Mouse (Mus musculus) heart, embryonic 15.5 days (tissue): Measurements from ENCODE around the gene Trim27. TPM values are rescaled to one million over a fixed set of nuclear protein-coding genes. Genes with fewer than 3 reads are reported as not detected.

ENCODE experiments used
- ATAC-seq: fragments of 200-750 bp; cut with Nextera tagmentation; replicated peaks from 2 replicates; pipeline ENCODE4 v1.8.0; 2017; ENCODE audit warnings: low read depth, moderate TSS enrichment; ENCODE audit not compliant: insufficient number of reproducible peaks, insufficient read depth, low FRiP score
- H3K27ac ChIP-seq: fragments of 300-500 bp; sonication (generic); 2 replicates; pipeline ENCODE4 v1.5.1; 2015; ENCODE audit warnings: mild to moderate bottlenecking, inconsistent platforms
- H3K27me3 ChIP-seq: fragments of 300-500 bp; sonication (generic); 2 replicates; pipeline ENCODE4 v1.6.1; 2015; ENCODE audit warnings: inconsistent platforms
- H3K36me3 ChIP-seq: fragments of 300-500 bp; sonication (generic); 2 replicates; pipeline ENCODE4 v1.6.1; 2015; ENCODE audit warnings: mild to moderate bottlenecking, inconsistent platforms
- H3K4me1 ChIP-seq: fragments of 300-500 bp; sonication (generic); replicated peaks from 2 replicates; pipeline ENCODE4 v1.6.1; 2015; ENCODE audit warnings: inconsistent platforms
- H3K4me2 ChIP-seq: fragments of 300-500 bp; sonication (generic); 2 replicates; pipeline ENCODE4 v1.6.1; 2015; ENCODE audit warnings: inconsistent platforms, mild to moderate bottlenecking, moderate library complexity
- H3K4me3 ChIP-seq: fragments of 300-500 bp; sonication (generic); 2 replicates; pipeline ENCODE4 v1.5.1; 2015; ENCODE audit warnings: mild to moderate bottlenecking, inconsistent platforms
- H3K9ac ChIP-seq: fragments of 300-500 bp; sonication (generic); 2 replicates; pipeline ENCODE4 v1.6.1; 2015; ENCODE audit warnings: mild to moderate bottlenecking, inconsistent platforms
- H3K9me3 ChIP-seq: fragments of 300-500 bp; sonication (generic); replicated peaks from 2 replicates; pipeline ENCODE4 v1.6.1; 2016; ENCODE audit warnings: inconsistent platforms
- WGBS: fragments of 180-500 bp; shearing (Covaris S2); methylation state at CpG from one replicate; pipeline ENCODE4 v1.1.7; 2015; ENCODE audit warnings: mixed read lengths; 5-methylcytosine and 5-hydroxymethylcytosine counted together
- polyA plus RNA-seq: library from polyadenylated mRNA; unstranded; fragments of >200 nt; fragmentation: Nextera tagmentation; extraction: Ambion mirVana; gene quantifications from 2 replicates; pipeline ENCODE4 v1.2.1, GENCODE M21; 2015

The Trim27 gene
- polyA plus RNA-seq = 61.4 and 84.7 TPM in 2 replicates

DNA sequence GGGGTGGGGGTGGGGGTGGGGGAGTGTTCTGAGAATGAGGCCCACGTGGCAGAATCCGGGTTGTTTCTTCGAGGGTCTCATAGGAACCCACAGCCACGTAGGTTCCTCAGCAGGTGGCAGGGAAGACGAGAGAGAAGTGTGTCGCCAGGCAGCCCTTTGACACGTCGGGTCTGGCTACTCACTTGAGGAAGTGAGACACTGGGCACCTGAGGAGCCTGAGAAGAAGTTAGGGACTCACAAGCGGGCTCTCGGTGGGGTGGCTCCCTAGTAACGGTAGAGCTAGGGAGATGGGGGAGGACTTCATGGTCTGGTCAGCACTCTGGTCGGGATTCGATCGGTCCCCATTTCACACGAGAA, at the start of gene Trim27:
TSS of gene Trim27 (plus strand) at position 79 of the 357 bp plus-strand sequence.
- Histone ChIP-seq H3K27ac (peak within 1 kb of the TSS; percentile 97), H3K4me3 (peak within 1 kb of the TSS; percentile 86), H3K4me1 (peaks cover 28% of the 10 kb centered on the region), H3K36me3 (peaks cover 22% of the 10 kb centered on the region), H3K27me3 (no peaks in the 10 kb centered on the region), H3K9ac (peak within 1 kb of the TSS; percentile 92), H3K4me2 (peak within 1 kb of the TSS; percentile 88), H3K9me3 (no peaks in the 10 kb centered on the region)
- under 1% methylated on average over 15 of the region's 15 CpGs for WGBS
- ATAC-seq = no peak; the same call in 1 of the 2 replicates

DNA sequence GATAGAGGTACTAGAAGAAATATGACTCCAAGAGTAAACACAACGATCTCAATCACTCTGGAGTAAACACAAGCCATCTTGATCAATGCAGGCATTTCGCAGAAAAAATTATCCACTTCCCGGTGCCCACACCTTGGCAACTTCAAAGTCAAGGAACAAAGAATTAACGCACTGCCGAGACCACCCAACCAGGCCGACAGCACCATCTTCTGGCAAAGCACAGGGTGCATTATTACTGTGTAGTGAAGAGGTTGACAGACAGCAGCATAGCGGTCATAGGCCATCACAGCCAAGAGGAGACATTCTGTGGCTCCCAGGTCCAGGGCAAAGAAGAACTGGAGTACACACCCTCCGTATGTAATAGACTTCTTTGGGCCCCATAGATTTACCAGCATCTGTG, 36.8 kb upstream of the Trim27 start:
- ATAC-seq = no peak
- Histone ChIP-seq H3K4me3 (no peak overlapping the region), H3K27me3 (peaks cover 7% of the 10 kb centered on the region; the same call in 1 of the 2 replicates), H3K27ac (no peak overlapping the region), H3K36me3 (no peaks in the 10 kb centered on the region), H3K4me2 (no peak overlapping the region), H3K9ac (no peak overlapping the region), H3K9me3 (no peaks in the 10 kb centered on the region), H3K4me1 (no peaks in the 10 kb centered on the region)
- WGBS = 35% methylated on average over 8 of the region's 8 CpGs

DNA sequence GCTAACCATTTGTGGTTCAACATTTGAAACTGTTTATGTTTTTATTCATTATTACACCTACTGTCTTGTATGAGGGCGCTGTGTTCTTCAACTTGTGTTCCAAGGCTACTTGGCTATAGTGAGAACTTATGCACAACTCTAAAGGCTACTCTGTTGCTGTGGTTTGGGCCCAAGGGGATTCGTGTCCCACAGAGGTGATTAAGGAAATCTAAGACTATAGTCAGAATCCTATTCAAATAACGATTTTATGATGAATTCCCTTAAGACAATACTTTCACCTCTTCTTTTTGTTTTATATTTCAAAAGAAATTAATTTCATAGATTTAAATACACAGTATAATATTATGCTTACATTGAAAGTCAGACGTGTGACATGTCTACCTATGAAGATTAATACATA, 33.5 kb upstream of the Trim27 start, which contains the start of gene Olfr1368:
TSS of gene Olfr1368 (minus strand) at position 101 of the 400 bp plus-strand sequence.
- no peaks in the 10 kb centered on the region for H3K36me3 ChIP-seq
- ATAC-seq = no peak
- no peaks in the 10 kb centered on the region for H3K9me3 ChIP-seq
- H3K27me3 ChIP-seq = no peaks in the 10 kb centered on the region
- H3K4me3 ChIP-seq = no peak within 1 kb of the TSS
- WGBS = 54% methylated on average over 4 of the region's 4 CpGs
- H3K9ac ChIP-seq = no peak within 1 kb of the TSS
- no peak within 1 kb of the TSS for H3K4me2 ChIP-seq
- no peak within 1 kb of the TSS for H3K27ac ChIP-seq
- H3K4me1 ChIP-seq = no peaks in the 10 kb centered on the region

DNA sequence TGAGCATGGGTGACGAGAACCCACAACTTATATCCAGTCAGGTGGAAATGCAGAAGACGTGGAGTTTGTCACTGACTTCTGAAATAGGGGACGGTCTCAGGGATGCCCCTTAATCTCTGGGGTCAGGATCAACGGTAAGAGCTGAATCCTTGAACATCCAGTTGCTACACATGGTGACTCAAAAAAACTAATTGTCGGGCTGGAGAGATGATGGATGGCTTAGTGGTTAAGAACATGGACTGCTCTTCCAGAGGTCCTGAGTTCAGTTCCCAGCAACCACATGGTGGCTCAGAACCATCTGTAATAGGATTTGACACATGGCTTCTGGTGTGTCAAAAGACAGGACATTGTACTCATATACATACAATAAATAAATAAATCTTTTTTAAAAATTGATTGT, 23.4 kb upstream of the Trim27 start:
- Histone ChIP-seq H3K27ac (no peak overlapping the region), H3K27me3 (no peaks in the 10 kb centered on the region), H3K9ac (no peak overlapping the region), H3K4me3 (no peak overlapping the region), H3K36me3 (no peaks in the 10 kb centered on the region), H3K4me1 (0 out of 2 replicates have a peak, but pooled peaks cover 7% of the 10 kb centered on the region), H3K4me2 (no peak overlapping the region), H3K9me3 (no peaks in the 10 kb centered on the region)
- no peak for ATAC-seq
- WGBS = 77% methylated on average over 5 of the region's 5 CpGs

DNA sequence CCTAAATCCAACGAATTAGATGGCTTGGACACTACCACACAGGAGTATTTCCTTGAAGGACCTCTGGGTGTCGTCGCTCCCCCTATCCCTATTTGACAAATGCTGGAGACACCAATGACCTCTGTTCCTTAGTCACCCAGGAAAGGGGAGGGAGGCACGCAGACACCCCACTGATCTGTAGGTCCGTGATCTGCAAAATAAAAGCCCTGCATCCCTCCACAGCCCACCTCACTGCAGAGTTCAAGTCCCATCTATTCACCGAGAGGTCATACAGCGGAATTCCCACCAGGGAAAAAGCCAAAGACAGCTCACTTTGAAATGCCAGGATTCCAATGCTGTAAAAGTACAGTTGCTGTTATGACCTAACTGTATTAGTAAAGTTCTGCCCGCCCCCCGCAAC, 21.2 kb upstream of the Trim27 start:
- H3K4me2 ChIP-seq = peak overlapping the region; percentile 93
- H3K4me3 ChIP-seq = peak overlapping the region; percentile 82
- H3K27ac ChIP-seq = no peak overlapping the region
- no peak overlapping the region for H3K9ac ChIP-seq
- H3K9me3 ChIP-seq = no peaks in the 10 kb centered on the region
- H3K36me3 ChIP-seq = no peaks in the 10 kb centered on the region
- ATAC-seq = no peak
- WGBS = 14% methylated on average over 9 of the region's 9 CpGs
- no peaks in the 10 kb centered on the region for H3K27me3 ChIP-seq
- 0 out of 2 replicates have a peak, but pooled peaks cover 7% of the 10 kb centered on the region for H3K4me1 ChIP-seq

DNA sequence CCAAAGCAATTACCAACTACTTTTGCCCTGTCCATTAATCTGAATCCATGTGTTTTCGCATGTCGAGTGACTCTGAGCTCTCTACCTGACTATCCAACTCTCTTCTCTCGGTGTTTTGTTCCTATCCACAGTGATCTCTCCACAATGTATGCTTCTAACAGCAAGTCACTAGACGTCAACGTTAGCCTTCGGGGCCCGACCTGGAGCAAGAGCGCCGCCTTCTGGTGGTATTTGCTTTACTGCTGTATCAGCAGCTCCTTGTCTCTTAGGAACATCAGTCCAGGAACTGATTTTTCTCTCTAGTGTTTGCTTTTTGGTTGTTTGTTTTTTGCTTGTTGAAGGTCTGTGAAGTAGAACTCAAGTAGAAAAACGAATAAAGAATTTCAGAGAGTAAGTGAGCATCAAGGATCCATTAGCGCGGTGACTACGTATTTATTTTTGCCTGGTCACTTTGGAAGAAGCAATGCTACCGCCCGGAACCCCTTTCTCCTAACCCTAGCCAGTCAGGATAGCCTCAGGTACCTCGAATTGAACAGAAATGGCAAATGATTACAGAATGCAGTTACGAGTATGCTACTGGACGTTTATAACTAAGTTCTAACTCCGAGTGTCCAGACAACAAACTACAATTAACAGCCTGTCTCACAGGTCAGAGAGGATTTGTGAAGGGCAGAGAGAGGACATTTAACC, 20.3 kb upstream of the Trim27 start:
- Histone ChIP-seq H3K4me1 (0 out of 2 replicates have a peak, but pooled peaks cover 7% of the 10 kb centered on the region), H3K27me3 (no peaks in the 10 kb centered on the region), H3K9me3 (no peaks in the 10 kb centered on the region), H3K36me3 (no peaks in the 10 kb centered on the region), H3K9ac (peak overlapping the region; percentile 67), H3K27ac (peak overlapping the region; percentile 63), H3K4me2 (peak overlapping the region; percentile 93), H3K4me3 (peak overlapping the region; percentile 82)
- under 1% methylated on average over 19 of the region's 19 CpGs for WGBS
- 0 out of 2 replicates have a peak, but pooled peaks have one; percentile 47 for ATAC-seq

DNA sequence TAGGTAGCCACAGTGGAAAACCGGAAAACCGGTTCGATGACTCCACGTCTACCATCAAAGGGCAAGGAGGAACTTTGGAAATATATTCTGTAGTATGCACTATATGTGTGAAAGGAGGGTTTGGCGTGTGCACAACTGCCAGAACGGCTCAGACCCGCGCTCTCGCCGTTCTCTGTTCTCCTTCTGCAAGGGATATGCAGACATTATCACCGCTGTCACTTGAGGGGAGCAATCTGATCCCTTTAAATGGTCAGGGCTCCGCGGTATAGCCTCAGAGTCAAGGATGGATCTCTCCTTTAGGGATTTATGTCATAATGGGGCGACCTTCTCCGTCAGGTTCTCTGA, 19.8 kb upstream of the Trim27 start:
- no peak for ATAC-seq
- Histone ChIP-seq H3K27ac (peak overlapping the region; percentile 63), H3K27me3 (no peaks in the 10 kb centered on the region), H3K4me1 (0 out of 2 replicates have a peak, but pooled peaks cover 7% of the 10 kb centered on the region), H3K4me2 (peak overlapping the region; percentile 93), H3K36me3 (no peaks in the 10 kb centered on the region), H3K9me3 (no peaks in the 10 kb centered on the region), H3K4me3 (peak overlapping the region; percentile 82), H3K9ac (peak overlapping the region; percentile 67)
- WGBS = under 1% methylated on average over 15 of the region's 15 CpGs

DNA sequence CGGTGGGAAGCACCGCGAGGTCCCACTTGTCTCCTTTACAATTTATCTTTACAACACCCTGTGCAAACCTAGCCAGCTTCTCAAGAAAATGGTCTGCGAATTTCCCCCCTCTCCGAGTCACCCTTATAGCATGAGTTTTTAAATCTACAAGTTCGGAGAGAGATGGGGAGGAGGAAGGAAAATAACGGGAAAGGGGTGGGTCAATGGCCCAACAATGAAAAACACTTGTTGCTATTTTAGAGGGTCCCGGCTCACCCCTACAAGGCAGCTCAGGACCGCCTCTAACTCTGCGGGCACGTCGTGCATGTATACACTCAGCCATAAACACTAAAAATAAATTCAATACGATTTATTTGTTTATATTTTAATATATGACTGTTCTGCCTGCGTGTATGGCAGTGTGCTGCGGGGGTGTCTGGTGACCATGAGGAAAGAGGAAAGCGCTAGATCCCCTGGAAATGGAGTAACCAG, 19.2 kb upstream of the Trim27 start:
- 0 out of 2 replicates have a peak, but pooled peaks have one; percentile 5 for ATAC-seq
- WGBS = under 1% methylated on average over 16 of the region's 16 CpGs

DNA sequence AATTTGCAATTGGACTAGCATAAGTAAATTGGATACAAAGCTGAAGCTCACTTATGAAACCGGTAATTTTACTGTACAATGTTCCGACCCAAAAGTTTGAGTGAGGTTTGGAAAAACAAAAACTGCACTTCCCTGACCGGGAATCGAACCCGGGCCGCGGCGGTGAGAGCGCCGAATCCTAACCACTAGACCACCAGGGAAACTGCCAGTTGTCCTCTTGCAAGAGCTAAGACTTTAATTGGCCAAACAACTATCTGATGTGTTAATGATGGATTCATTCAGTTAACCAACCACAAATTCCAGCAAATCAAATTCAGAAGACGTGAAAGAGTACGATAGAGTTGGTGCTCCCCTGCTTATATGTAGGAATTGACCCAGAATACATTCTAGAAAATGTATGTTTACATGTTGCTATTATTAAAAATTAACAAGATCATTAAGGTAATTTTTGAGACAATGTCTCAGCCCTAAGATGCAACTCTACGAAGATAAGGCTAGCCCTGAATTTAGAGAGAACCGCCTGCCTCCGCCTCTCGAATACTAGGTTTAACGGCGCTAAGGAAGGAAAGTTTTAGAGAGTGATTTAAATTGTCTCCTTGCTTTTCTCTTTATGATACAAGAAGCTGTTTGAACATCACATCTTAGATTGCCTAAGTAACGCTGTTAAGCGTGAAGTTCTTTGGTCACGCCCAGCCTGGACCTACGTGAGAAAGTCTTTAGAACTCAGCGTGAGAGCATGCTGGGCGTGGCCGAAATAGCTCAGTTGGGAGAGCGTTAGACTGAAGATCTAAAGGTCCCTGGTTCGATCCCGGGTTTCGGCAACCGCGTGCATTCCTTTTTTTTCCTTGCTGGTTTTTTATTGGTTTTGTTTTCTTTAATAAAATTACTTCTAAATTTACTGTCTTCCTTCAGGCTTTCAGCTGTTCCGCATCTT, 18.3 kb upstream of the Trim27 start:
- Histone ChIP-seq H3K4me2 (peak overlapping the region; percentile 93), H3K4me3 (peak overlapping the region; percentile 82), H3K27ac (peak overlapping the region; percentile 63), H3K36me3 (no peaks in the 10 kb centered on the region), H3K9ac (peak overlapping the region; percentile 67), H3K27me3 (no peaks in the 10 kb centered on the region), H3K4me1 (0 out of 2 replicates have a peak, but pooled peaks cover 7% of the 10 kb centered on the region), H3K9me3 (no peaks in the 10 kb centered on the region)
- ATAC-seq = peak; percentile 88
- under 1% methylated on average over 32 of the region's 32 CpGs for WGBS

More for the DNA sequence above, 19.2 kb upstream of the Trim27 start:
- peak overlapping the region; percentile 82 for H3K4me3 ChIP-seq
- H3K27ac ChIP-seq = peak overlapping the region; percentile 63; the same call in 1 of the 2 replicates
- H3K36me3 ChIP-seq = no peaks in the 10 kb centered on the region
- H3K9me3 ChIP-seq = no peaks in the 10 kb centered on the region
- 0 out of 2 replicates have a peak, but pooled peaks cover 7% of the 10 kb centered on the region for H3K4me1 ChIP-seq
- H3K27me3 ChIP-seq = no peaks in the 10 kb centered on the region
- H3K9ac ChIP-seq = peak overlapping the region; percentile 67
- H3K4me2 ChIP-seq = peak overlapping the region; percentile 93

DNA sequence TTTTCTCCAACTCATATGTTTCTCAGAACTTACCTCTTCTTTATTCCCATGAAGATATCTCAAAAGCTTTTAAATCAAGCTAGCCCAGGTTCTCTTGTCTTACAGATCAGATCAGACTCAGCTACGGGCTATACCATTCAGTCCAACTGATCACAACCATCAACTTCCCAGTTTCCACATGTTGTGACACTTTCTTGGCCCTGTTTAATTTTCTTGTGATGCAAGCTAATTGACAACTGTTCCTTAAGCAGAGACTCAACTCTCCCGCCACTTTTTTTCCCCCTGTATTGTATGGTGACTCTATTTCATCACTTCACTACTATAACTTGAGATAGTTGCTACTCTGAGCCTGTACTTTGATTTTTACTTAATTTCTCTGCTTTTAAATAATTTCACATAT, 17.7 kb upstream of the Trim27 start:
- 0 out of 2 replicates have a peak, but pooled peaks cover 7% of the 10 kb centered on the region for H3K4me1 ChIP-seq
- peak overlapping the region; percentile 82 for H3K4me3 ChIP-seq
- peak overlapping the region; percentile 93 for H3K4me2 ChIP-seq
- no peak for ATAC-seq
- no peaks in the 10 kb centered on the region for H3K9me3 ChIP-seq
- no peak overlapping the region for H3K9ac ChIP-seq
- 43% methylated on average over 2 of the region's 2 CpGs for WGBS
- no peak overlapping the region for H3K27ac ChIP-seq
- no peaks in the 10 kb centered on the region for H3K36me3 ChIP-seq
- no peaks in the 10 kb centered on the region for H3K27me3 ChIP-seq

DNA sequence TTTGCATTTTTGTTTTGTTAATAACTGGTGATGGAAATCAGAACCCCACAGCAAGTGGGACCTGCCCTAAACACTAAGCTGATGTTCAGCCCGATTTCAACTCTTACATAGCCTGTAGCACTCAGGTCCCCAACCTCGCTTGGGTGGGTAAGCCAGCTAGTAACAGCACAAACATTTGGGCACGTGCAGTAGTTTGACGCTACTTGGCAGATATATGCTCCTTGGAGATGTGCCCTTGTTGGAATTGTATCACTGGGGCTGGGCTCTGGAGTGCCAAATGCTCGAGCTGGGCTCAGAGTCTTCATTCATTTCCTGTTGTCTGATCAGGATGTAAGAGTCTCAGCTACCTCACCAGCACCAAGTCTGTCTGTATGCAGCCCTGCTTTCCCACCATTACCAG, 16.7 kb upstream of the Trim27 start:
- no peak overlapping the region for H3K9ac ChIP-seq
- no peaks in the 10 kb centered on the region for H3K9me3 ChIP-seq
- no peaks in the 10 kb centered on the region for H3K27me3 ChIP-seq
- H3K4me1 ChIP-seq = 0 out of 2 replicates have a peak, but pooled peaks cover 7% of the 10 kb centered on the region
- ATAC-seq = no peak
- no peak overlapping the region for H3K4me3 ChIP-seq
- H3K27ac ChIP-seq = no peak overlapping the region
- 57% methylated on average over 5 of the region's 5 CpGs for WGBS
- no peaks in the 10 kb centered on the region for H3K36me3 ChIP-seq
- H3K4me2 ChIP-seq = no peak overlapping the region
